In the genomic region with DNA sequence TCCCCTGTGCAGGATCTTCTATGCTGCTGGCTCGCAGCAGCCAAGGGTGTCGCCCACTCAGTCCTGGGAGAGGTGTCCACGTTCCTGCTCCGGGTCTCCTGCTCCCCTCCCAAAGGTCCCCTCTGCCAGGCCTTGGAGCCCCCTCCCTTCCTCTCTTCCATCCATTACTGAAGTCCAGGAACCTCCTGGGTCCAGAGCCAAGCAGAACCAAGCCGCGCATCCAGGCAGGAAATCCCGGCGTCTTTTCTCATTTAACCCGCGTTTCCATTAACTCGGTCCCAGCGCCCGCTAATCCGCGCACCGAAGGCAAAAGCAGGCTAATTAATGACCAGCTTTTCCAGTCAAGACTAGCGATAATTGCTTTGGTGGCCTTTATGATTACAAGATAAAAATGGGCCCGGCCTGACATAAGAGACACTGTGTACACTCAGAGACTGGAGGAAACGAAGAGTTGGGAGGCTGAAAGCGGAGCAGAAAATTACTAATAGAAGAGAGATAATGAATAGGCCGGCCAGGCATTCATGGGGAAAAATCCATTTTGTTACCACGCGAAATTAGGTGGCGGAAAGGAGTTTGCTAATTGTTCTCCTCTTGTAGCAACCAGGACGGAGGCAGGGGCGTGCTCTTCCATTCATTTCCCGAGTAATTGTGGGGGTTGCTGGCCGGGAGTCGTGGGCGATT, we compare ENCODE assay signal across 9 mouse cellular contexts.
A peak's percentile ranks its signal among the peaks of the same experiment; 100 is the strongest.
DNase-seq lines count a peak whose midpoint lies in the region; ATAC-seq and TF ChIP-seq lines count a peak whose summit lies in the region.
"Had no signal": no experiment of that assay in that cellular context is flagged by ENCODE, and none has a peak within 500 bp of the region (broad histone marks: within the 10 kb centered on the region; RNA-seq: fewer than 3 reads in every experiment).

No protein-coding gene starts in this region.

- H3K36me3 ChIP-seq in E14TG2a.4 (ENCODE audit: insufficient read depth, low read length) = no peaks in the 10 kb centered on the region
- H3K36me3 ChIP-seq in forebrain, postnatal 0 days (ENCODE audit: insufficient read depth) = no peaks in the 10 kb centered on the region; the same call in 1 of the 2 replicates
- H3K36me3 ChIP-seq in midbrain, embryonic 13.5 days = peaks cover 25% of the 10 kb centered on the region

- peak overlapping the region; percentile 51 for H3K4me2 ChIP-seq in forebrain, postnatal 0 days (ENCODE audit: low read depth)
- H3K4me2 ChIP-seq in midbrain, embryonic 13.5 days (replicated peaks) = peak overlapping the region; percentile 77

- peak overlapping the region; percentile 72 for H3K27ac ChIP-seq in forebrain, postnatal 0 days (ENCODE audit: low read depth, low read length)
- H3K27ac ChIP-seq in midbrain, embryonic 13.5 days = peak overlapping the region; percentile 95

- peaks cover 84% of the 10 kb centered on the region for H3K27me3 ChIP-seq in E14TG2a.4 (ENCODE audit: insufficient read depth, low read length)
- peaks cover 9% of the 10 kb centered on the region; the same call in 1 of the 2 replicates for H3K27me3 ChIP-seq in forebrain, postnatal 0 days (ENCODE audit: insufficient read depth, low read length)
- H3K27me3 ChIP-seq in midbrain, embryonic 13.5 days = no peaks in the 10 kb centered on the region

- peak; percentile 35 for DNase-seq in embryo, embryonic 10 days (ENCODE audit: low spot score)
- no peak for DNase-seq in embryo, embryonic 10.5 days (ENCODE audit: low spot score)
- peak; percentile 52 for DNase-seq in forebrain, postnatal 0 days
- no peak for DNase-seq in adrenal gland, adult 2 months
- no peak for DNase-seq in thymus, postnatal 25 days

- ATAC-seq in forebrain, postnatal 0 days = peak; percentile 23
- peak; percentile 44 for ATAC-seq in midbrain, embryonic 13.5 days
- ATAC-seq in megakaryocyte-erythroid progenitor cell, adult 5-6 weeks (replicated peaks; ENCODE audit: low FRiP score, low TSS enrichment, poor library complexity, severe bottlenecking) = no peak
- ATAC-seq: activated CD4-positive, CD25-positive, alpha-beta regulatory T cell, adult 4 months had no signal

- TF ChIP-seq CTCF in E14TG2a.4 (conservative IDR thresholded peaks at IDR 0.05; ENCODE audit: low read length) = no peak
- TF ChIP-seq CTCF in forebrain, postnatal 0 days (IDR thresholded peaks at IDR 0.05; ENCODE audit: low read depth) = no peak

- H3K4me3 ChIP-seq in E14TG2a.4 (replicated peaks; ENCODE audit: low read length) = peak overlapping the region; percentile 61
- peak overlapping the region; percentile 14 for H3K4me3 ChIP-seq in forebrain, postnatal 0 days (ENCODE audit: low read depth, low read length)
- peak overlapping the region; percentile 93 for H3K4me3 ChIP-seq in midbrain, embryonic 13.5 days (replicated peaks)

- peaks cover 40% of the 10 kb centered on the region for H3K4me1 ChIP-seq in E14TG2a.4 (replicated peaks; ENCODE audit: low read depth, low read length)
- peaks cover 13% of the 10 kb centered on the region; the same call in 1 of the 2 replicates for H3K4me1 ChIP-seq in forebrain, postnatal 0 days (ENCODE audit: insufficient read depth)
- H3K4me1 ChIP-seq in midbrain, embryonic 13.5 days (replicated peaks) = peaks cover 80% of the 10 kb centered on the region

- WGBS in forebrain, postnatal 0 days = 3% methylated on average over 30 of the region's 30 CpGs
- WGBS in midbrain, embryonic 13.5 days = 2% methylated on average over 30 of the region's 30 CpGs

- H3K9me3 ChIP-seq in E14TG2a.4 (ENCODE audit: low read length) = no peaks in the 10 kb centered on the region
- H3K9me3 ChIP-seq in forebrain, postnatal 0 days (ENCODE audit: low read length) = no peaks in the 10 kb centered on the region
- no peaks in the 10 kb centered on the region for H3K9me3 ChIP-seq in midbrain, embryonic 13.5 days

- peak overlapping the region; percentile 44 for H3K9ac ChIP-seq in forebrain, postnatal 0 days
- peak overlapping the region; percentile 79 for H3K9ac ChIP-seq in midbrain, embryonic 13.5 days (replicated peaks)

Comparison
In these comparisons a context has a peak if more than half of its experiments do, and no peak if none do; other contexts are left out.
1. DNase-seq: peak in embryo, embryonic 10 days (single experiment) and forebrain, postnatal 0 days (single experiment); none in embryo, embryonic 10.5 days (single experiment), adrenal gland, adult 2 months (single experiment) and thymus, postnatal 25 days (single experiment).
2. H3K4me3 ChIP-seq: peak in every context shown above with its lines; median percentile 93 in midbrain, embryonic 13.5 days; 61 in E14TG2a.4; 14 in forebrain, postnatal 0 days.